Comparison of ENCODE assay signal across 8 mouse cellular contexts in the genomic region with DNA sequence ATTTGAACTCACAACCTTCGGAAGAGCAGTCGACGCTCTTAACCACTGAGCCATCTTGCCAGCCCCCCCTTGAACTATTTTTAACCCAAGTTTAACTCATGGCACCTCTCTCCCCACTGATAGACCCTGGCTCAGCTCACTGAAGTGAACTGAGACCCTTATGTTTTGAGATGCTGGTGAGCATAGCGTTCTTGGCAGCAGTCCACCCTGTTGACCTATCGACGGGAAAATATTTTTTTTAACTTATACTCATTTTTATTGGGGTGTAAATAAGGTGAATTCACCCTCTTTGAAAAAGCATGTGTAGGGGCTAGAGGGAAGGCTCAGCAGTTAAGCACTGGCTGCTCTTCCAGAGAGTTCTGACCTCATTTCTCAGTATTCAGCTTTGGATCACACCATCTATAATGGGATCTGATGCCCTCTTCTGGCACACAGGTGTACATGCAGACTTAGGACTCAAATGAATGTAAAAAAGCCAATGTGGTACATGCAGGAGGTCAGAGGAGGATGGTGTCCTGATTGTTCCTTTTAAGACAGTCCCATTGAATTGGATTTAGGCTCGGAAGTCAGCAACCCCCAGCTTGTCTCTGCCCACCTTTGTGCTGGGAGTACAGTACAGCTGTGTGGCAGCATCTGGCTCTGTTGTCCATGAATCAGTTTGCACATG. TPM values are rescaled to one million over a fixed set of nuclear protein-coding genes. Genes with fewer than 3 reads are reported as not detected.
A peak's percentile ranks its signal among the peaks of the same experiment; 100 is the strongest.
DNase-seq lines count a peak whose midpoint lies in the region; ATAC-seq lines count a peak whose summit lies in the region.

No protein-coding gene starts in this region.

- WGBS in forebrain, embryonic 12.5 days, result 78% methylated on average over 7 of the region's 7 CpGs
- WGBS in forebrain, embryonic 13.5 days, result 70% methylated on average over 7 of the region's 7 CpGs
- 73% methylated on average over 7 of the region's 7 CpGs for WGBS in neural tube, embryonic 11.5 days
- 78% methylated on average over 7 of the region's 7 CpGs for WGBS in neural tube, embryonic 14.5 days

- H3K9me3 ChIP-seq in forebrain, embryonic 12.5 days, result no peaks in the 10 kb centered on the region
- no peaks in the 10 kb centered on the region for H3K9me3 ChIP-seq in forebrain, embryonic 13.5 days (replicated peaks)
- H3K9me3 ChIP-seq in neural tube, embryonic 11.5 days (ENCODE audit: control insufficient read depth, low read length), result no peaks in the 10 kb centered on the region
- H3K9me3 ChIP-seq in neural tube, embryonic 14.5 days (ENCODE audit: control insufficient read depth, low read length), result no peaks in the 10 kb centered on the region

- H3K27me3 ChIP-seq in forebrain, embryonic 12.5 days, result no peaks in the 10 kb centered on the region
- H3K27me3 ChIP-seq in forebrain, embryonic 13.5 days, result peaks cover 2% of the 10 kb centered on the region; the same call in 1 of the 2 replicates
- H3K27me3 ChIP-seq in neural tube, embryonic 11.5 days (ENCODE audit: control insufficient read depth, insufficient read depth, low read length), result no peaks in the 10 kb centered on the region
- no peaks in the 10 kb centered on the region for H3K27me3 ChIP-seq in neural tube, embryonic 14.5 days (ENCODE audit: control insufficient read depth, insufficient read depth, low read length)

- H3K36me3 ChIP-seq in forebrain, embryonic 12.5 days (replicated peaks), result peaks cover 44% of the 10 kb centered on the region
- peaks cover 43% of the 10 kb centered on the region for H3K36me3 ChIP-seq in forebrain, embryonic 13.5 days (ENCODE audit: poor library complexity, severe bottlenecking)
- peaks cover 16% of the 10 kb centered on the region for H3K36me3 ChIP-seq in neural tube, embryonic 11.5 days (ENCODE audit: control insufficient read depth, insufficient read depth, low read length)
- peaks cover 25% of the 10 kb centered on the region for H3K36me3 ChIP-seq in neural tube, embryonic 14.5 days (ENCODE audit: control insufficient read depth, insufficient read depth, low read length)

- 0 out of 2 replicates have a peak, but pooled peaks have one; percentile 7 for ATAC-seq in forebrain, embryonic 12.5 days (ENCODE audit: low FRiP score)
- ATAC-seq in forebrain, embryonic 13.5 days, result no peak
- ATAC-seq in neural tube, embryonic 11.5 days (ENCODE audit: insufficient read depth, low FRiP score, low TSS enrichment), result no peak
- ATAC-seq in neural tube, embryonic 14.5 days (ENCODE audit: low read depth), result peak; percentile 8; the same call in 1 of the 2 replicates

- no peak overlapping the region for H3K27ac ChIP-seq in forebrain, embryonic 12.5 days
- H3K27ac ChIP-seq in forebrain, embryonic 13.5 days, result no peak overlapping the region
- no peak overlapping the region for H3K27ac ChIP-seq in neural tube, embryonic 11.5 days (ENCODE audit: low read depth, low read length)
- H3K27ac ChIP-seq in neural tube, embryonic 14.5 days (ENCODE audit: low read depth, low read length), result no peak overlapping the region

- H3K4me1 ChIP-seq in forebrain, embryonic 12.5 days, result peaks cover 11% of the 10 kb centered on the region
- peaks cover 19% of the 10 kb centered on the region for H3K4me1 ChIP-seq in forebrain, embryonic 13.5 days
- peaks cover 9% of the 10 kb centered on the region for H3K4me1 ChIP-seq in neural tube, embryonic 11.5 days (ENCODE audit: control insufficient read depth, insufficient read depth, low read length)
- H3K4me1 ChIP-seq in neural tube, embryonic 14.5 days (ENCODE audit: control insufficient read depth, insufficient read depth, low read length), result peaks cover 7% of the 10 kb centered on the region

- DNase-seq in neural tube, embryonic 11.5 days (ENCODE audit: low spot score), result peak; percentile 39
- DNase-seq in neural tube, embryonic 10.5 days (ENCODE audit: extremely low spot score, low spot score), result no peak
- DNase-seq in cerebellum, postnatal 14 days, result peak; percentile 53 to 59
- DNase-seq in kidney, adult 18-20 months, result peak; percentile 22
- DNase-seq in adrenal gland, postnatal 10 days, result no peak

- no peak overlapping the region for H3K4me3 ChIP-seq in forebrain, embryonic 12.5 days (replicated peaks)
- H3K4me3 ChIP-seq in forebrain, embryonic 13.5 days, result no peak overlapping the region
- no peak overlapping the region for H3K4me3 ChIP-seq in neural tube, embryonic 11.5 days (ENCODE audit: low read depth, low read length)
- no peak overlapping the region for H3K4me3 ChIP-seq in neural tube, embryonic 14.5 days (ENCODE audit: low read depth, low read length)

- no peak overlapping the region for H3K9ac ChIP-seq in forebrain, embryonic 12.5 days
- H3K9ac ChIP-seq in forebrain, embryonic 13.5 days, result no peak overlapping the region
- H3K9ac ChIP-seq in neural tube, embryonic 11.5 days (ENCODE audit: low read length), result no peak overlapping the region
- no peak overlapping the region for H3K9ac ChIP-seq in neural tube, embryonic 14.5 days (replicated peaks; ENCODE audit: low read depth, low read length)

- H3K4me2 ChIP-seq in forebrain, embryonic 12.5 days, result no peak overlapping the region
- H3K4me2 ChIP-seq in forebrain, embryonic 13.5 days, result no peak overlapping the region
- H3K4me2 ChIP-seq in neural tube, embryonic 11.5 days (ENCODE audit: low read depth), result no peak overlapping the region
- no peak overlapping the region for H3K4me2 ChIP-seq in neural tube, embryonic 14.5 days (ENCODE audit: low read depth, low read length)

RNA-seq across cellular contexts. Expression of a gene that starts 3.2 kb away (rescaled TPM):
- polyA plus RNA-seq in forebrain, embryonic 12.5 days (2016; fragmentation: Nextera tagmentation; extraction: Ambion mirVana), result 306 and 310 TPM in 2 replicates
- polyA plus RNA-seq in forebrain, embryonic 13.5 days (2015; fragmentation: Nextera tagmentation; extraction: Ambion mirVana), result 244 and 284 TPM in 2 replicates
- polyA plus RNA-seq in neural tube, embryonic 11.5 days (2014; fragmentation: Nextera tagmentation; extraction: Ambion mirVana), result 157 and 169 TPM in 2 replicates
- polyA plus RNA-seq in neural tube, embryonic 14.5 days (2014; fragmentation: Nextera tagmentation; extraction: Ambion mirVana), result 154 and 173 TPM in 2 replicates
- 1,000 to 10,000 TPM; 1,057 to 1,113 TPM for total RNA-seq in adrenal gland, postnatal 10 days (2021)

RNA-seq across cellular contexts. Expression of a gene that starts 6.4 kb away (rescaled TPM):
- 2.7 and 3.6 TPM in 2 replicates for polyA plus RNA-seq in forebrain, embryonic 12.5 days (2016; fragmentation: Nextera tagmentation; extraction: Ambion mirVana)
- 2.6 and 2.7 TPM in 2 replicates for polyA plus RNA-seq in forebrain, embryonic 13.5 days (2015; fragmentation: Nextera tagmentation; extraction: Ambion mirVana)
- polyA plus RNA-seq in neural tube, embryonic 11.5 days (2014; fragmentation: Nextera tagmentation; extraction: Ambion mirVana), result 1.7 and 2.2 TPM in 2 replicates
- 3.5 and 3.6 TPM in 2 replicates for polyA plus RNA-seq in neural tube, embryonic 14.5 days (2014; fragmentation: Nextera tagmentation; extraction: Ambion mirVana)
- total RNA-seq in adrenal gland, postnatal 10 days (2021), result 10 to 100 TPM; 10.4 to 11.3 TPM

RNA-seq across cellular contexts. Expression of a gene that starts 13.2 kb away (rescaled TPM):
- polyA plus RNA-seq in forebrain, embryonic 12.5 days (2016; fragmentation: Nextera tagmentation; extraction: Ambion mirVana), result not detected in 2 replicates
- not detected in 2 replicates for polyA plus RNA-seq in forebrain, embryonic 13.5 days (2015; fragmentation: Nextera tagmentation; extraction: Ambion mirVana)
- not detected in 2 replicates for polyA plus RNA-seq in neural tube, embryonic 11.5 days (2014; fragmentation: Nextera tagmentation; extraction: Ambion mirVana)
- polyA plus RNA-seq in neural tube, embryonic 14.5 days (2014; fragmentation: Nextera tagmentation; extraction: Ambion mirVana), result 0.46 TPM in 1 of 2 replicates, not detected in the other
- total RNA-seq in adrenal gland, postnatal 10 days (2021), result not detected

RNA-seq across cellular contexts. Expression of a gene that starts 13.2 kb away (rescaled TPM):
- polyA plus RNA-seq in forebrain, embryonic 12.5 days (2016; fragmentation: Nextera tagmentation; extraction: Ambion mirVana), result 0.24 and 0.77 TPM in 2 replicates
- polyA plus RNA-seq in forebrain, embryonic 13.5 days (2015; fragmentation: Nextera tagmentation; extraction: Ambion mirVana), result 0.17 and 0.40 TPM in 2 replicates
- polyA plus RNA-seq in neural tube, embryonic 11.5 days (2014; fragmentation: Nextera tagmentation; extraction: Ambion mirVana), result 0.16 TPM in 1 of 2 replicates, not detected in the other
- polyA plus RNA-seq in neural tube, embryonic 14.5 days (2014; fragmentation: Nextera tagmentation; extraction: Ambion mirVana), result 0.44 and 0.48 TPM in 2 replicates
- under 1 TPM; 0.12 to 0.18 TPM for total RNA-seq in adrenal gland, postnatal 10 days (2021)

RNA-seq across cellular contexts. Expression of a gene that starts 16.5 kb away (rescaled TPM):
- 434 and 445 TPM in 2 replicates for polyA plus RNA-seq in forebrain, embryonic 12.5 days (2016; fragmentation: Nextera tagmentation; extraction: Ambion mirVana)
- polyA plus RNA-seq in forebrain, embryonic 13.5 days (2015; fragmentation: Nextera tagmentation; extraction: Ambion mirVana), result 398 and 454 TPM in 2 replicates
- 422 and 471 TPM in 2 replicates for polyA plus RNA-seq in neural tube, embryonic 11.5 days (2014; fragmentation: Nextera tagmentation; extraction: Ambion mirVana)
- 249 and 263 TPM in 2 replicates for polyA plus RNA-seq in neural tube, embryonic 14.5 days (2014; fragmentation: Nextera tagmentation; extraction: Ambion mirVana)
- total RNA-seq in adrenal gland, postnatal 10 days (2021), result 100 to 1,000 TPM; 122 to 126 TPM

Comparison
In these comparisons a context has a peak if more than half of its experiments do, and no peak if none do; other contexts are left out.
1. ATAC-seq: peak in forebrain, embryonic 12.5 days (single experiment) and neural tube, embryonic 14.5 days (single experiment); none in forebrain, embryonic 13.5 days (single experiment) and neural tube, embryonic 11.5 days (single experiment).
2. DNase-seq: peak in neural tube, embryonic 11.5 days (single experiment), cerebellum, postnatal 14 days (2 of 2) and kidney, adult 18-20 months (single experiment); none in neural tube, embryonic 10.5 days (single experiment) and adrenal gland, postnatal 10 days (single experiment).